Mouse (Mus musculus) kidney, adult 2 months (tissue): ENCODE results near the gene Sstr1.

Experiments
- CTCF ChIP-seq: fragments of 200-500 bp; conservative IDR thresholded peaks from 2 replicates; pipeline ENCODE4 v1.5.1; 2011; ENCODE audit warnings: low read depth, mild to moderate bottlenecking, control low read depth, low read length, moderate library complexity, mixed read lengths; ENCODE audit not compliant: insufficient read depth, insufficient read length
- POLR2A ChIP-seq: fragments of 200-500 bp; IDR thresholded peaks from one replicate; pipeline ENCODE4 v1.6.1; 2011; ENCODE audit warnings: low read depth, low read length, control low read depth

DNA sequence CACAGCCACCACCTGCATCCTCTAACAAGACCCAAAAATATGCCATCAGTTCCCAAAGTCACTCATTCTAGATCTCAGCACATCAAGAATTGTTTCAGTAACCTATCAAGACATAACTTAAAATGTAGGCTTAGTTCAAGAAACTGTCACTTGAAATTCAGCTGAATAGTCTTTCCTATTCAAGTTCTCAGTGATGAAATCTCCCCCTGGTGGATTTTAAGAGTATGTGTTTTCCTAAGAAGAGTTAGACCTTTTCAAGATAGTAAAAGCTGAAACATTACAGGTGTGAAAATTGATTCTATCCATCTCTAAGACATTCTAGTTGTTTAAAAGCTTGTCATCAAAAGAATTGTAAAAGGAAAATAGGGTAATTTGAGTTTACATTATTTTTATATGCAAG, 10.4 kb upstream of the Sstr1 start:
- TF ChIP-seq POLR2A, result no peak
- no peak for TF ChIP-seq CTCF
